Mouse (Mus musculus): ENCODE measurements around the gene Kat2b.
"Not testable (repeated sequence)": the region's sequence is repeated elsewhere in the genome, so short reads cannot be mapped to it uniquely, and the experiment has no call there.

Kat2b gene

DNA sequence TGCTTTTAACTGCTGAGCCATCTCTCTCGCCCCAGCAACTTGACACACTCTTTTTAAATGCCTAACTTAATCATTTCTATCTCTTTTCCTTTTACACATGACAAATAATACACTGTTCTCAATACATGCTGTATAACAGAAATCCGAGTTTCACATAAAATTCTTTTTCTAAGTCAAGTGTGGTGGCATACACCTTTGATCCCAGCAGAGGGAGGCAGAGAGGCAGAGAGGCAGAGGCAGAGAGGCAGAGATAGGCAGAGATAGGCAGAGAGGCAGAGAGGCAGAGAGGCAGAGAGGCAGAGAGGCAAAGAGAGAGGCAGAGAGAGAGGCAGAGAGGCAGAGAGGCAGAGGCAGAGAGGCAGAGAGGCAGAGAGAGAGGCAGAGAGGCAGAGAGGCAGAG lies 90.7 kb downstream of the Kat2b start:
- DNase-seq (ENCODE audit: extremely low read depth, insufficient read length, low spot score), result not testable (repeated sequence)

DNA sequence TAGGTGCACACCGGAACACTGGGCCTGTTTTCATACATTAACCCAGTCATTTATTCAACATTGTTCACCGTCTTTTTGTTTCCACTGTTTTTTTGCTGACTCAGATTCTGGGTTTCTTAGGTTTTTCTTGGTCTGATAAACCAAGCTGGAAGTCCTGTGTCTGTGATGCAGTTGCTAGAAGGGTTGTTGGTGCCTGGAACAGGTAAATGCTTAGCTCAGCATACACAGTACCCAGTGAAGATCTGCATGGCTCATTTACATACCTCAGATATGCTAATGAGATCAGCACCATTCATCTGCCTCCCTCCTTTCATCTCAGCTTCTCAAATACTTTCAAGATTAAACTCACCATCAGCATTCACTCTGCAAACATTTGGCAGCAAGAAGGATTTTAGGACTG lies 92.0 kb downstream of the Kat2b start:
- DNase-seq (ENCODE audit: extremely low read depth, insufficient read length, low spot score), result no peak

- no peak for DNase-seq (ENCODE audit: extremely low read depth, insufficient read length, low spot score)
Measured at GRCm38 (mm10) chr17:53659230-53659629, 92.6 kb downstream of the Kat2b start.

GRCm38 (mm10) chr17:53659738-53660137 lies 93.1 kb downstream of the Kat2b start:
- DNase-seq (ENCODE audit: extremely low read depth, insufficient read length, low spot score), result no peak

DNA sequence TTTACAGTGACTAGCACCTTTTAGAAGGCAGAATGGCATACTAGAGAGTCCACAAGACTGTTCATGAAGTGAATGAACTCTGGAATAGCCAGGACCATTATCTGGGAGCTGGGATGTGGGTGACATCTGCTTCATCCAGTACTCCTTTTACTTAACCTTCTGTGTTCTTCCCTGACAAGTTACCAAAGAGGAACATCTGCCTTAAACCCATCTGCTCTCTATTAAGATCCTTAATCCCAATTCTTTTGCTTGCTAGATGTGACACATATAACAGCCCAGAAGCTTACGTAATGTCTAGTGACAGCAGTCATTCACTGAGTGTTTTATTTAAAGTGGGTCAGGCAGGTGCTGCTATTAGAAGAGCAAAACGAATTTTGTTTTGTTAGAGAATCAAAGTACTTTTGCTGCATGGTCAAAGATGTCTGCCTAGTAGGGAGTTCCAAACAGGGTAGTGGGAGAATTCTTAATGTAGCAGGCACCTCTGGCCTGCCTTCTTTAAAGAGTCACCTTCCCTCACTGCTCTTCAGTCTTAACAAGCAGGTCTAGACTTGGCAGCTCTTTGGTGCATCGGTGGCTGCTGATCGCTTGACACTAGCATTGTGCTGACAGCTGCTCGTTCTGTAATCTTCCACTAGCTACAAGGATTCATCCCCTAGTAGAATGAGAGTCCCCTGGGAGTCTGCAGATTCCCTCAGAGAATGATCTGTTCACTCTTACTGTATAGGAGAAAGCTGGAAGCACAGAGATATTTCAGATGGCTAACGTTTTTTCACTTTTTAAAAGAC lies 94.6 kb downstream of the Kat2b start:
- DNase-seq (ENCODE audit: extremely low read depth, insufficient read length, low spot score), result no peak

DNA sequence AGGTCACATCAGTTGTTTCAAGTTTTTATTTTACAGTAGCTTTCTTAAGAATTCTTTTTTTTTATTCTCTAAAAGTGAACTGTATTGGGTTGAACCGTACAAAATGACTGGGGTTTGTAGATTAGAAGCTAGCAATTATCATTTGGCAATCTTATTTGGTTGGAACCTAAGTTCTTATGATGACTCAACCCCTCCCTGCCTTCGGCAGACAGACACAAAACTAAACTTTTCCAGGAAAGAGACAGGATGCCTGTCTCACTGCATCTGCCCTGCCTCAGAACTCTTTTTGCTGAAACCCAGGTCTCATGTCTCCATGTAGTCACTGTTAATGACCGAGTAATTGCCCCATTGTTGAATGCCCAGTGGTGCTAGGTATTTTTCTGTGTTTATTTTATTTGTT lies 97.6 kb downstream of the Kat2b start:
- DNase-seq (ENCODE audit: extremely low read depth, insufficient read length, low spot score), result no peak

GRCm38 (mm10) chr17:53664703-53665382 lies 98.2 kb downstream of the Kat2b start:
- no peak for DNase-seq (ENCODE audit: extremely low read depth, insufficient read length, low spot score)

DNA sequence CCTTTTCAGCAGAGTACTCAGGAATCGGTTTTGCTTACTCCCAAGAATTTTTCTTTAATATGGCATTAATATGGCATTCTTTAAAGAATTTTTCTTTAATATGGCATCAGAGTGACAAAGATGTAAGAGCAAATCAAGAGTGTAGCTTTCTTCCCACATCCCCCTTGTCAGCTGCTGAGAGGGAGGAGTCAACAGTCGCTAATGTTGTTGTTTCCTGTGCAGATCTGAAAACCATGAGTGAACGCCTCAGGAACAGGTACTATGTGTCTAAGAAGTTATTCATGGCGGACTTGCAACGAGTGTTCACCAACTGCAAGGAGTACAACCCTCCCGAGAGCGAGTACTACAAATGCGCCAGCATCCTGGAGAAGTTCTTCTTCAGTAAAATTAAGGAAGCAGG lies 103.8 kb downstream of the Kat2b start:
- DNase-seq (ENCODE audit: extremely low read depth, insufficient read length, low spot score), result no peak

DNA sequence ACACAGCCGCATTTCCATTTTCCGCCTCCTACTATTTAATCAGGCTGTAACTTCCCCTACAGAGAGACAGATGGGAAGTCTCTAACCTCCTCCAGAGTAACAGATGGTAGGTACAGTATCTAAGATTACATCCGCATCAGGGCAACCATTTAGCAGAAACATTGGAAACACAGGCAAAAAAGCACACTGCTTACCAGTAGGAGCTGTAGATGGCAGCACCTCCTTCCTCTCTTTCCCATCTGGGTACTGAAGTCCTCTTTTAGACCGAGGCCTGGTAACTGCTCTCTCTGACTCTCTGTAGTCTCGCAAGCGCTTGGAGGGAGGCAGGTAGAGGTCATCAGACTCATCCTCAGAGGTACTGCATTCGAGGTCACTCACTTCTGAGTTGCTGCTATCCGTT lies 112.1 kb downstream of the Kat2b start:
- no peak for DNase-seq (ENCODE audit: extremely low read depth, insufficient read length, low spot score)

- DNase-seq (ENCODE audit: extremely low read depth, insufficient read length, low spot score), result no peak
Measured at GRCm38 (mm10) chr17:53688321-53688720, 121.7 kb downstream of the Kat2b start.

- peak; percentile 99 for DNase-seq (ENCODE audit: extremely low read depth, insufficient read length, low spot score)
Measured at GRCm38 (mm10) chr17:53688877-53689802, 122.5 kb downstream of the Kat2b start, which contains the start of gene Sgo1. TSS of gene Sgo1 (minus strand) at chr17:53689333.

GRCm38 (mm10) chr17:53689946-53690345 lies 123.3 kb downstream of the Kat2b start:
- no peak for DNase-seq (ENCODE audit: extremely low read depth, insufficient read length, low spot score)

GRCm38 (mm10) chr17:53694039-53694438 lies 127.4 kb downstream of the Kat2b start:
- DNase-seq (ENCODE audit: extremely low read depth, insufficient read length, low spot score), result peak; percentile 18

- DNase-seq (ENCODE audit: extremely low read depth, insufficient read length, low spot score), result not testable (repeated sequence)
Measured at GRCm38 (mm10) chr17:53697521-53697920, 130.9 kb downstream of the Kat2b start.

DNA sequence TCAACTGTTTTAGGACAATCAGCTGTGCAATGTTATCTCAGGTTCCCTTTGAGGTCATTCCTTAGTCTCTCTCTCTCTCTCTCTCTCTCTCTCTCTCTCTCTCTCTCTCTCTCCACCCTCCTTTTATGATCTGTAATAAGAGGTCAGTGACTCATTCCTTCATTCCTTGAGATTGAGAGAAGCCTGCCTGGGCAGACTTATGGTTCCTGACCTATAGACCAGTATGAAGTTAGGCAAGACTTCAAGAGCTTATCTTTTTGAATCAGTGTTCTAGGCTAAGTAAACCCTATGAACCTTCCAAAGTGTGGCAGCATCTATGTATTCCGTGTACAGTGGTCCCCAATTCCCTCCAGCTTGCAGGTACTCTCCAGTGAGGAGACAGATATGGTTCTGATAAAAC lies 147.8 kb downstream of the Kat2b start:
- no peak for DNase-seq (ENCODE audit: extremely low read depth, insufficient read length, low spot score)

- not testable (repeated sequence) for DNase-seq (ENCODE audit: extremely low read depth, insufficient read length, low spot score)
Measured at GRCm38 (mm10) chr17:53715161-53715560, 148.5 kb downstream of the Kat2b start.

- DNase-seq (ENCODE audit: extremely low read depth, insufficient read length, low spot score), result no peak
Measured at GRCm38 (mm10) chr17:53718474-53718873, 151.8 kb downstream of the Kat2b start.

- DNase-seq (ENCODE audit: extremely low read depth, insufficient read length, low spot score), result not testable (repeated sequence)
Measured at GRCm38 (mm10) chr17:53718916-53719315, 152.3 kb downstream of the Kat2b start.
